ENCODE assay signal across 20 mouse cellular contexts in genomic region chr3:101520115-101520514, GRCm38 (mm10).
A peak's percentile ranks its signal among the peaks of the same experiment; 100 is the strongest.
DNase-seq lines count a peak whose midpoint lies in the region; ATAC-seq and TF ChIP-seq lines count a peak whose summit lies in the region.
"Had no signal": no experiment of that assay in that cellular context is flagged by ENCODE, and none has a peak within 500 bp of the region (broad histone marks: within the 10 kb centered on the region; RNA-seq: fewer than 3 reads in every experiment).

No protein-coding gene starts in this region.

- DNase-seq in hindbrain, embryonic 10.5 days (ENCODE audit: low spot score) = no peak
- no peak for DNase-seq in lung, adult 2 months
- no peak for DNase-seq in layer of hippocampus, postnatal 14 days (ENCODE audit: low spot score in 2 of 2)
- no peak for DNase-seq in hindbrain, postnatal 0 days (ENCODE audit: low spot score)
- DNase-seq: cerebellum, adult 2 months; heart, postnatal 10 days; kidney, adult 18-20 months; layer of hippocampus, postnatal 36 days; midbrain, embryonic 14.5 days; right cerebral cortex, postnatal 25 days; thymus, postnatal 14 days had no signal

- H3K27me3 ChIP-seq in hindbrain, embryonic 10.5 days (ENCODE audit: insufficient read depth, poor library complexity, severe bottlenecking) = no peaks in the 10 kb centered on the region
- H3K27me3 ChIP-seq in hindbrain, embryonic 13.5 days = no peaks in the 10 kb centered on the region
- no peaks in the 10 kb centered on the region for H3K27me3 ChIP-seq in lung, embryonic 15.5 days
- no peaks in the 10 kb centered on the region for H3K27me3 ChIP-seq in embryonic facial prominence, embryonic 13.5 days
- H3K27me3 ChIP-seq in small intestine, adult 2 months (ENCODE audit: control insufficient read depth, insufficient read depth, low read length) = no peaks in the 10 kb centered on the region
- H3K27me3 ChIP-seq in hindbrain, postnatal 0 days (ENCODE audit: insufficient read depth, low read length) = no peaks in the 10 kb centered on the region
- H3K27me3 ChIP-seq: liver, embryonic 15.5 days had no signal

- 79% methylated on average over 6 of the region's 6 CpGs for WGBS in hindbrain, embryonic 10.5 days
- WGBS in hindbrain, embryonic 13.5 days = 77% methylated on average over 6 of the region's 6 CpGs
- 63% methylated on average over 6 of the region's 6 CpGs for WGBS in lung, embryonic 15.5 days
- 45% methylated on average over 6 of the region's 6 CpGs for WGBS in lung, adult 2 months
- WGBS in embryonic facial prominence, embryonic 13.5 days = 66% methylated on average over 6 of the region's 6 CpGs
- 71% methylated on average over 6 of the region's 6 CpGs for WGBS in small intestine, adult 2 months
- whole genome bisulfite sequencing in hindbrain, postnatal 0 days = 78% methylated on average over 6 of the region's 6 CpGs

- H3K4me1 ChIP-seq in hindbrain, embryonic 10.5 days (replicated peaks) = peaks cover 48% of the 10 kb centered on the region
- H3K4me1 ChIP-seq in hindbrain, embryonic 13.5 days (replicated peaks) = peaks cover 61% of the 10 kb centered on the region
- peaks cover 44% of the 10 kb centered on the region for H3K4me1 ChIP-seq in lung, embryonic 15.5 days
- H3K4me1 ChIP-seq in lung, adult 2 months (ENCODE audit: control insufficient read depth, insufficient read depth, low read length) = peaks cover 20% of the 10 kb centered on the region
- peaks cover 45% of the 10 kb centered on the region for H3K4me1 ChIP-seq in embryonic facial prominence, embryonic 13.5 days
- peaks cover 57% of the 10 kb centered on the region; the same call in 1 of the 2 replicates for H3K4me1 ChIP-seq in small intestine, adult 2 months (ENCODE audit: control insufficient read depth, insufficient read depth, insufficient read length, low read length)
- H3K4me1 ChIP-seq in hindbrain, postnatal 0 days (ENCODE audit: insufficient read depth, low read length) = peaks cover 17% of the 10 kb centered on the region; the same call in 1 of the 2 replicates

- no peak overlapping the region for H3K4me3 ChIP-seq in hindbrain, embryonic 10.5 days
- H3K4me3 ChIP-seq in hindbrain, embryonic 13.5 days = no peak overlapping the region
- H3K4me3 ChIP-seq in lung, embryonic 15.5 days = no peak overlapping the region
- no peak overlapping the region for H3K4me3 ChIP-seq in lung, adult 2 months (replicated peaks; ENCODE audit: extremely low read depth, low read depth, low read length)
- H3K4me3 ChIP-seq in embryonic facial prominence, embryonic 13.5 days = no peak overlapping the region
- H3K4me3 ChIP-seq in small intestine, adult 2 months (ENCODE audit: low read depth, low read length) = no peak overlapping the region
- no peak overlapping the region for H3K4me3 ChIP-seq in hindbrain, postnatal 0 days (ENCODE audit: low read length)
- H3K4me3 ChIP-seq: liver, embryonic 15.5 days; megakaryocyte, embryonic 14.5 days; myocyte had no signal

- 0 out of 2 replicates have a peak overlapping the region, but pooled peaks have one; percentile 41 for H3K27ac ChIP-seq in hindbrain, embryonic 10.5 days
- no peak overlapping the region for H3K27ac ChIP-seq in hindbrain, embryonic 13.5 days
- H3K27ac ChIP-seq in lung, embryonic 15.5 days = peak overlapping the region; percentile 6; the same call in 1 of the 2 replicates
- H3K27ac ChIP-seq in embryonic facial prominence, embryonic 13.5 days = peak overlapping the region; percentile 48; the same call in 1 of the 2 replicates
- H3K27ac ChIP-seq in small intestine, adult 2 months (ENCODE audit: insufficient read depth, low read depth, low read length) = peak overlapping the region; percentile 100
- no peak overlapping the region for H3K27ac ChIP-seq in hindbrain, postnatal 0 days
- H3K27ac ChIP-seq: hindbrain, embryonic 14.5 days; liver, embryonic 15.5 days had no signal

- no peak for TF ChIP-seq POLR2A in lung, adult 2 months (IDR thresholded peaks at IDR 0.05; ENCODE audit: borderline replicate concordance, extremely low read depth, low read depth, low read length)
- no peak for TF ChIP-seq POLR2A in small intestine, adult 2 months (IDR thresholded peaks at IDR 0.05; ENCODE audit: low read depth, low read length)

- H3K36me3 ChIP-seq in hindbrain, embryonic 10.5 days = no peaks in the 10 kb centered on the region
- no peaks in the 10 kb centered on the region for H3K36me3 ChIP-seq in hindbrain, embryonic 13.5 days
- no peaks in the 10 kb centered on the region for H3K36me3 ChIP-seq in lung, embryonic 15.5 days
- H3K36me3 ChIP-seq in embryonic facial prominence, embryonic 13.5 days = no peaks in the 10 kb centered on the region
- H3K36me3 ChIP-seq in small intestine, adult 2 months (ENCODE audit: control insufficient read depth, insufficient read depth, low read length) = no peaks in the 10 kb centered on the region
- no peaks in the 10 kb centered on the region for H3K36me3 ChIP-seq in hindbrain, postnatal 0 days (ENCODE audit: insufficient read depth, low read length)
- H3K36me3 ChIP-seq: liver, embryonic 15.5 days had no signal

- no peaks in the 10 kb centered on the region for H3K9me3 ChIP-seq in hindbrain, embryonic 10.5 days
- no peaks in the 10 kb centered on the region for H3K9me3 ChIP-seq in hindbrain, embryonic 13.5 days
- no peaks in the 10 kb centered on the region for H3K9me3 ChIP-seq in lung, embryonic 15.5 days
- H3K9me3 ChIP-seq in embryonic facial prominence, embryonic 13.5 days = no peaks in the 10 kb centered on the region; the same call in 1 of the 2 replicates
- no peaks in the 10 kb centered on the region for H3K9me3 ChIP-seq in hindbrain, postnatal 0 days (ENCODE audit: low read length)
- H3K9me3 ChIP-seq: liver, embryonic 15.5 days; megakaryocyte, embryonic 14.5 days had no signal

- no peak for TF ChIP-seq CTCF in lung, adult 2 months (IDR thresholded peaks at IDR 0.05; ENCODE audit: insufficient read depth, low read length)
- TF ChIP-seq CTCF in small intestine, adult 2 months (IDR thresholded peaks at IDR 0.05; ENCODE audit: extremely low read depth, insufficient read length, insufficient replicate concordance, low read depth, low read length) = no peak
- TF ChIP-seq CTCF in hindbrain, postnatal 0 days (IDR thresholded peaks at IDR 0.05; ENCODE audit: low read depth) = no peak

- no peak for ATAC-seq in hindbrain, embryonic 13.5 days (ENCODE audit: low FRiP score)
- no peak for ATAC-seq in lung, embryonic 15.5 days (ENCODE audit: borderline replicate concordance, extremely low read depth, low FRiP score, low TSS enrichment)
- no peak for ATAC-seq in embryonic facial prominence, embryonic 13.5 days (ENCODE audit: insufficient number of reproducible peaks, insufficient read depth, low FRiP score, low TSS enrichment, low read depth)
- ATAC-seq in hindbrain, postnatal 0 days = no peak
- ATAC-seq: forebrain, embryonic 16.5 days had no signal

- H3K4me2 ChIP-seq in hindbrain, embryonic 13.5 days = no peak overlapping the region
- H3K4me2 ChIP-seq in lung, embryonic 15.5 days = no peak overlapping the region
- H3K4me2 ChIP-seq in embryonic facial prominence, embryonic 13.5 days = no peak overlapping the region
- no peak overlapping the region for H3K4me2 ChIP-seq in hindbrain, postnatal 0 days (ENCODE audit: low read depth, low read length)
- H3K4me2 ChIP-seq: hindbrain, embryonic 14.5 days; liver, embryonic 15.5 days had no signal

- no peak overlapping the region for H3K9ac ChIP-seq in hindbrain, embryonic 13.5 days
- no peak overlapping the region for H3K9ac ChIP-seq in lung, embryonic 15.5 days
- no peak overlapping the region for H3K9ac ChIP-seq in embryonic facial prominence, embryonic 13.5 days
- H3K9ac ChIP-seq in hindbrain, postnatal 0 days (replicated peaks; ENCODE audit: low read length) = no peak overlapping the region
- H3K9ac ChIP-seq: hindbrain, embryonic 14.5 days; liver, embryonic 15.5 days had no signal

Comparison
In these comparisons a context has a peak if more than half of its experiments do, and no peak if none do; other contexts are left out.
1. H3K27ac ChIP-seq: peak in hindbrain, embryonic 10.5 days (single experiment), lung, embryonic 15.5 days (single experiment), embryonic facial prominence, embryonic 13.5 days (single experiment) and small intestine, adult 2 months (single experiment); none in hindbrain, embryonic 13.5 days (single experiment) and hindbrain, postnatal 0 days (single experiment).